Mouse (Mus musculus): ENCODE results near the gene Ntpcr. TPM values are rescaled to one million over a fixed set of nuclear protein-coding genes. Genes with fewer than 3 reads are reported as not detected.

Ntpcr gene
- polyA plus RNA-seq, 1 experiment from 2014 or later, result 32.2 TPM

DNA sequence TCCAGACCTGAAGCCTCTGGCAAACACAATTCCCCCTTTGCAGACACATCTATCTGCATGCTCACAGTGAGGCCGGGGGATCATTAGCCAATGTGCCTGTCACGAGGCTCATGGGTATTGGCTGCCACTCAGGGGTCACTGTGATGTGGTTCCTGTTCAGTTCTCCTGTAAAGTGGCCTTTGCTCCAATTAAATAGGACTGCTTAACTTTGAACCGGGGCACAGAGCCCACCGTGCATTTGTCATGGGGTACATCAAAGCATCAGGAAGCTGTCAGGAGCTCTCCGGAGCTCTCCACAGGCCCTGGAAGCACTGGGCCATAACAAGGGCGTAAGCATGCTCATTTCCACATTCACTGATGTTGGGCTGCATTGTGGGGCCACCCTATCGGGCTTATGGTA is 13.2 kb upstream of the Ntpcr start:
- no peak overlapping the region for H3K4me2 ChIP-seq (replicated peaks; ENCODE audit: low read depth)
- H3K4me1 ChIP-seq (replicated peaks; ENCODE audit: control insufficient read depth, insufficient read depth), result no peaks in the 10 kb centered on the region
- no peaks in the 10 kb centered on the region for H3K27me3 ChIP-seq (ENCODE audit: control insufficient read depth, insufficient read depth, low read length)
- H3K27ac ChIP-seq (replicated peaks), result no peak overlapping the region
- DNase-seq (ENCODE audit: low spot score) (no peak), ATAC-seq (ENCODE audit: low FRiP score, low TSS enrichment) (no peak)
- TF ChIP-seq CTCF (IDR thresholded peaks at IDR 0.05; ENCODE audit: low read depth) (no peak), EP300 (optimal IDR thresholded peaks at IDR 0.05) (no peak)
- H3K9ac ChIP-seq (ENCODE audit: low read length), result no peak overlapping the region
- WGBS, result 39% methylated on average over 7 of the region's 7 CpGs
- no peaks in the 10 kb centered on the region for H3K9me3 ChIP-seq (ENCODE audit: control insufficient read depth, low read length)
- no peaks in the 10 kb centered on the region for H3K36me3 ChIP-seq (ENCODE audit: control insufficient read depth, insufficient read depth, low read length)
- H3K4me3 ChIP-seq (ENCODE audit: low read depth, low read length), result no peak overlapping the region

DNA sequence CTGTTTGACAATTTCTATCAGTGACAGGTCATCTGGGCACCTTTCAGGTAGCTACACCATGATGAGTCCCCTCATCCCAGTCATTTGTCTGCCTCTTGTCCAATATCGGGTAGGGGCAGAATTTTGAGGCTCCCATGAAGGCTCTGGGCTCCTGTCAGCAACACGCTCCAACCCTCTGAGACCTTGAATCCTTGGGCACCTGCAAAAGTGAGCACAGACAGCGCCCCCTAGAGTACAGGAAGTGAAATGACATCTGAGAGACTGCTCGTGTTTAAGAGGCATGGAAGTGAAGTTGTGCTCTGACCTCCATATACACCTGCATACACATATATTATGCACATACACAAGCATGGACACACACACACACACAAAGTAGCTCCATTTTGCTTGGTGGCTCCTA is 10.8 kb upstream of the Ntpcr start:
- ATAC-seq (ENCODE audit: low FRiP score, low TSS enrichment) (no peak), DNase-seq (ENCODE audit: low spot score) (no peak)
- H3K36me3 ChIP-seq (ENCODE audit: control insufficient read depth, insufficient read depth, low read length), result no peaks in the 10 kb centered on the region
- no peaks in the 10 kb centered on the region for H3K27me3 ChIP-seq (ENCODE audit: control insufficient read depth, insufficient read depth, low read length)
- TF ChIP-seq EP300 (optimal IDR thresholded peaks at IDR 0.05) (no peak), CTCF (IDR thresholded peaks at IDR 0.05; ENCODE audit: low read depth) (peak; percentile 64)
- no peaks in the 10 kb centered on the region for H3K9me3 ChIP-seq (ENCODE audit: control insufficient read depth, low read length)
- H3K4me3 ChIP-seq (ENCODE audit: low read depth, low read length), result no peak overlapping the region
- no peaks in the 10 kb centered on the region for H3K4me1 ChIP-seq (replicated peaks; ENCODE audit: control insufficient read depth, insufficient read depth)
- WGBS, result 72% methylated on average over 4 of the region's 4 CpGs
- H3K9ac ChIP-seq (ENCODE audit: low read length), result no peak overlapping the region
- H3K27ac ChIP-seq (replicated peaks), result no peak overlapping the region
- no peak overlapping the region for H3K4me2 ChIP-seq (replicated peaks; ENCODE audit: low read depth)

DNA sequence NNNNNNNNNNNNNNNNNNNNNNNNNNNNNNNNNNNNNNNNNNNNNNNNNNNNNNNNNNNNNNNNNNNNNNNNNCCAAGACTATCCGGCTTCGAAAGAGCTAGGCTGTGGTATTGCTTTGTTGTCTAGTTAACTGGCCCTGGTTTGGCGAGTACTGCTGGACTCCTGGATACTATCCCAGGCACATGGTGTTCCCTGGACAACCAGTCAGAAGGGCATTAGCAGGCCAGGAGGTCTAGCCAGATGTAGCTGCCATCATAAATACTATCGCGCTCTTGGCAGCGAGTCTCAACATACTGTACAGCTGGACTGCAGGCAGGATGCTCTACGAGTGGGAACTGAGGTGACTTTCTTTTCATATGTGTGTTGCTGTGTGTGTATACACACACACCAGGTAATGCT is 7.1 kb upstream of the Ntpcr start:
- Histone ChIP-seq H3K4me3 (ENCODE audit: low read depth, low read length) (no peak overlapping the region), H3K4me2 (replicated peaks; ENCODE audit: low read depth) (no peak overlapping the region), H3K9me3 (ENCODE audit: control insufficient read depth, low read length) (no peaks in the 10 kb centered on the region), H3K36me3 (ENCODE audit: control insufficient read depth, insufficient read depth, low read length) (no peaks in the 10 kb centered on the region), H3K4me1 (replicated peaks; ENCODE audit: control insufficient read depth, insufficient read depth) (no peaks in the 10 kb centered on the region), H3K27me3 (ENCODE audit: control insufficient read depth, insufficient read depth, low read length) (no peaks in the 10 kb centered on the region), H3K27ac (replicated peaks) (no peak overlapping the region), H3K9ac (ENCODE audit: low read length) (no peak overlapping the region)
- 80% methylated on average over 7 of the region's 7 CpGs for WGBS
- ATAC-seq (ENCODE audit: low FRiP score, low TSS enrichment) (no peak), DNase-seq (ENCODE audit: low spot score) (no peak)
- TF ChIP-seq CTCF (IDR thresholded peaks at IDR 0.05; ENCODE audit: low read depth) (no peak), EP300 (optimal IDR thresholded peaks at IDR 0.05) (no peak)

DNA sequence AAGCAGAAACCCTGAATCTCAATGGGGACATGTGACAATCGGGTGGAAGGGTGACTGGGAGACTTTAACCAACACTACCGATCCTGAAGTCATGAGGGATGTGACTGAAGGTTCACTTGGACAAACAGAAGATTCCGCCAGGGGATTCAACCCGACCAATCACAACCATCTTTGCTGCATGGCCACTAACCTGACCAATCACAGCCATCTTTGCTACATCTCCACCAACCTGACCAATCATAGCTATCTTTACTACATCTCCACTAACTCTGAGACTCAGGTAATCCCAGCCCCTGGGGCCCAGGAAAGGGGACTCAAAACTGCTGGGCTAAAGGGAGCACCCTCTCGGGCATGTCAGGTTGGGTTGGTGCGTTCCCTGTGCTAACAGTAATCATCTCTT is 6.3 kb upstream of the Ntpcr start:
- no peak overlapping the region for H3K27ac ChIP-seq (replicated peaks)
- H3K36me3 ChIP-seq (ENCODE audit: control insufficient read depth, insufficient read depth, low read length), result no peaks in the 10 kb centered on the region
- H3K4me2 ChIP-seq (replicated peaks; ENCODE audit: low read depth), result no peak overlapping the region
- no peak for DNase-seq (ENCODE audit: low spot score)
- H3K9me3 ChIP-seq (ENCODE audit: control insufficient read depth, low read length), result no peaks in the 10 kb centered on the region
- WGBS, result 95% methylated on average over 6 of the region's 6 CpGs
- no peaks in the 10 kb centered on the region for H3K27me3 ChIP-seq (ENCODE audit: control insufficient read depth, insufficient read depth, low read length)
- no peak overlapping the region for H3K9ac ChIP-seq (ENCODE audit: low read length)
- ATAC-seq (ENCODE audit: low FRiP score, low TSS enrichment), result no peak
- TF ChIP-seq EP300 (optimal IDR thresholded peaks at IDR 0.05) (no peak), CTCF (IDR thresholded peaks at IDR 0.05; ENCODE audit: low read depth) (no peak)
- no peaks in the 10 kb centered on the region for H3K4me1 ChIP-seq (replicated peaks; ENCODE audit: control insufficient read depth, insufficient read depth)
- H3K4me3 ChIP-seq (ENCODE audit: low read depth, low read length), result no peak overlapping the region

DNA sequence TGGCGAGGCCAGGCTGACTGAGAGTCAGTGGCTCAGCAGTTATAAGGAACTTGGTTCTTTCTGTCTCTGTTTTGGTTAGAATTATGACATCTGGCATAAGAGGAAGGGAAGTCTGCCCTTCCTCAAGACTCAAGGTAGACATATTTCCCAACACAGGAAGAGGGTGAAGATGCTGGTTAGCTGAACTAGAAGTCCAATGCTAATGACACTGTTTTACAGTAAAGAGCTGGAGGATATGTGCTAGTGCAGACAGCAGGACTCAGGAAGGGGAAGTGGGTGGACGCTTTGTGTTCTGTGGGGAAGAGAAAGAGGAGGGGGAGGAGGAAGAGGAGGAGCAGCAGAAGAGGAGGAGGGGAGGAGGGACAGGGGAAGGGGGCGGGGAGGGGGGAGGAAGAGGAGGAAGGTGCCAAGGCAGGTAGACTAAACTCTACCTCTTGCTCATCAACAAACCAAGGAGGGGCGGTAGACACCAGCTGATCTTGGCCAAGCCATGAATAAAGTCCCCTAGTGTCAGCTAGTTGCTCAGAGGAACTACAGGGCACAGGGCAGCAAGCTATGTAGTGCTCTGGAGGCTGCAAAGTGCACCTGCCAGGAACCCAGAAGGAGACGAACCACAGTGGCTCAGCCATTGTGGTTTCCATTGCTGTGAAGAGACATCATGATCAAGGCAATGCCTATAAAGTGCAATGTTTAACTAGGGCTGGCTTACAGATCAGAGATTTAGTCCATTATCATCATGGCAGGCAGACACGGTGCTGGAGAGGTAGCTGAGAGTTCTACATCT is 4.5 kb upstream of the Ntpcr start:
- Histone ChIP-seq H3K9ac (ENCODE audit: low read length) (no peak overlapping the region), H3K4me3 (ENCODE audit: low read depth, low read length) (no peak overlapping the region), H3K27me3 (ENCODE audit: control insufficient read depth, insufficient read depth, low read length) (no peaks in the 10 kb centered on the region), H3K27ac (replicated peaks) (no peak overlapping the region), H3K4me2 (replicated peaks; ENCODE audit: low read depth) (no peak overlapping the region), H3K9me3 (ENCODE audit: control insufficient read depth, low read length) (no peaks in the 10 kb centered on the region), H3K4me1 (replicated peaks; ENCODE audit: control insufficient read depth, insufficient read depth) (no peaks in the 10 kb centered on the region), H3K36me3 (ENCODE audit: control insufficient read depth, insufficient read depth, low read length) (no peaks in the 10 kb centered on the region)
- DNase-seq (ENCODE audit: low spot score), result no peak
- peak; percentile 16; the same call in 1 of the 2 replicates for ATAC-seq (ENCODE audit: low FRiP score, low TSS enrichment)
- TF ChIP-seq CTCF (IDR thresholded peaks at IDR 0.05; ENCODE audit: low read depth), result no peak
- 78% methylated on average over 6 of the region's 6 CpGs for WGBS

DNA sequence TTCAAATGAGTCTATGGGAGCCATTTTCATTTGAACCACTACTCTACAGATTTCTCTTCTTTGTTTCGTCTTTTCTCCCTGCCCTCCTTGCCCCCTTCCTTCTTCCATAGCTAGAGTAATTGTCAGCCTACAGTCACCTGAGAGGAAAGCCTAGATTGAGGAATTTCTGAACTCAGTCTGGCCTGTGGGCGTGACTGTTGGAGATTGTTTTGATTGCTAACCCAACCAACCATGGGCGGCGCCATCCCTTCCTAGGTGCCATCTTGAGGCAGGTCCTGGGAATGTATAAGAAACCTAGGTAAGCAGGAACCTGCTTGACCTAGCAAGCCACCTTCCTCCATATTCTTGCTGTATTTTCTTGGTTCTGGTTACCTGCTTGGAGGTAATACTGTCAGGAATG is 3.6 kb upstream of the Ntpcr start:
- TF ChIP-seq EP300 (optimal IDR thresholded peaks at IDR 0.05) (no peak), CTCF (IDR thresholded peaks at IDR 0.05; ENCODE audit: low read depth) (no peak)
- 85% methylated on average over 4 of the region's 4 CpGs for WGBS

More for the DNA sequence above, 3.6 kb upstream of the Ntpcr start:
- H3K4me3 ChIP-seq (ENCODE audit: low read depth, low read length), result no peak overlapping the region
- no peak for DNase-seq (ENCODE audit: low spot score)
- no peak overlapping the region for H3K4me2 ChIP-seq (replicated peaks; ENCODE audit: low read depth)
- no peaks in the 10 kb centered on the region for H3K27me3 ChIP-seq (ENCODE audit: control insufficient read depth, insufficient read depth, low read length)
- H3K36me3 ChIP-seq (ENCODE audit: control insufficient read depth, insufficient read depth, low read length), result no peaks in the 10 kb centered on the region
- no peaks in the 10 kb centered on the region for H3K4me1 ChIP-seq (replicated peaks; ENCODE audit: control insufficient read depth, insufficient read depth)
- H3K9ac ChIP-seq (ENCODE audit: low read length), result no peak overlapping the region
- no peaks in the 10 kb centered on the region for H3K9me3 ChIP-seq (ENCODE audit: control insufficient read depth, low read length)
- no peak overlapping the region for H3K27ac ChIP-seq (replicated peaks)
- no peak for ATAC-seq (ENCODE audit: low FRiP score, low TSS enrichment)
